Mouse (Mus musculus) liver, postnatal 0 days (tissue): ENCODE results near the gene Igfbp6. TPM values are rescaled to one million over a fixed set of nuclear protein-coding genes. Genes with fewer than 3 reads are reported as not detected.

Source experiments
- ATAC-seq: fragments of 200-750 bp; cut with Nextera tagmentation; 2 replicates; pipeline ENCODE4 v1.8.0; 2017; ENCODE audit warnings: mild to moderate bottlenecking, moderate library complexity
- DNase-seq: peaks from one replicate; pipeline ENCODE4 v3.0.0-alpha.2; 2016
- H3K27ac ChIP-seq: fragments of 300-500 bp; sonication (generic); 2 replicates; pipeline ENCODE4 v1.5.1; 2014; ENCODE audit warnings: antibody characterized with exemption, moderate library complexity, mild to moderate bottlenecking, low read depth
- H3K27me3 ChIP-seq: fragments of 300-500 bp; sonication (generic); 2 replicates; pipeline ENCODE4 v1.6.1; 2014; ENCODE audit warnings: low read length, control low read depth, mixed read lengths; ENCODE audit not compliant: insufficient read depth
- H3K36me3 ChIP-seq: fragments of 300-500 bp; sonication (generic); replicated peaks from 2 replicates; pipeline ENCODE4 v1.6.1; 2014; ENCODE audit warnings: mild to moderate bottlenecking, control low read depth, low read length, moderate library complexity, mixed read lengths; ENCODE audit not compliant: insufficient read depth
- H3K4me1 ChIP-seq: fragments of 300-500 bp; sonication (generic); 2 replicates; pipeline ENCODE4 v1.6.1; 2014; ENCODE audit warnings: antibody characterized with exemption, mild to moderate bottlenecking, control low read depth; ENCODE audit not compliant: insufficient read depth
- H3K4me2 ChIP-seq: fragments of 300-500 bp; sonication (generic); 2 replicates; pipeline ENCODE4 v1.6.1; 2014; ENCODE audit warnings: low read depth, mild to moderate bottlenecking, low read length, moderate library complexity, mixed read lengths
- H3K4me3 ChIP-seq: fragments of 300-500 bp; sonication (generic); 2 replicates; pipeline ENCODE4 v1.5.1; 2014; ENCODE audit warnings: low read depth, low read length
- H3K9ac ChIP-seq: fragments of 300-500 bp; sonication (generic); replicated peaks from 2 replicates; pipeline ENCODE4 v1.6.1; 2014; ENCODE audit warnings: mild to moderate bottlenecking, moderate library complexity
- H3K9me3 ChIP-seq: fragments of 300-500 bp; sonication (generic); 2 replicates; pipeline ENCODE4 v1.6.1; 2016; ENCODE audit warnings: mild to moderate bottlenecking, control low read depth, low read length, mixed read lengths
- CTCF ChIP-seq: sonication (generic); IDR thresholded peaks from 2 replicates; pipeline ENCODE4 v1.5.1; 2016; ENCODE audit warnings: antibody characterized with exemption, low read depth
- EP300 ChIP-seq: IDR thresholded peaks from 2 replicates; pipeline ENCODE4 v1.6.1; 2016; ENCODE audit warnings: antibody characterized with exemption, low read depth, mild to moderate bottlenecking
- WGBS: fragments of 180-500 bp; shearing (Covaris S2); extraction: QIAGEN DNeasy Blood & Tissue Kit; methylation state at CpG from one replicate; pipeline ENCODE4 v1.1.7; 2014; ENCODE audit not compliant: insufficient replicate concordance; 5-methylcytosine and 5-hydroxymethylcytosine counted together
- polyA plus RNA-seq: library from polyadenylated mRNA; unstranded; fragments of >200 nt; fragmentation: Nextera tagmentation; extraction: Ambion mirVana; gene quantifications from 2 replicates; pipeline ENCODE4 v1.2.1, GENCODE M21; 2015

Igfbp6 gene
- polyA plus RNA-seq, 1 experiment from 2014 or later, result 5.9 TPM

DNA sequence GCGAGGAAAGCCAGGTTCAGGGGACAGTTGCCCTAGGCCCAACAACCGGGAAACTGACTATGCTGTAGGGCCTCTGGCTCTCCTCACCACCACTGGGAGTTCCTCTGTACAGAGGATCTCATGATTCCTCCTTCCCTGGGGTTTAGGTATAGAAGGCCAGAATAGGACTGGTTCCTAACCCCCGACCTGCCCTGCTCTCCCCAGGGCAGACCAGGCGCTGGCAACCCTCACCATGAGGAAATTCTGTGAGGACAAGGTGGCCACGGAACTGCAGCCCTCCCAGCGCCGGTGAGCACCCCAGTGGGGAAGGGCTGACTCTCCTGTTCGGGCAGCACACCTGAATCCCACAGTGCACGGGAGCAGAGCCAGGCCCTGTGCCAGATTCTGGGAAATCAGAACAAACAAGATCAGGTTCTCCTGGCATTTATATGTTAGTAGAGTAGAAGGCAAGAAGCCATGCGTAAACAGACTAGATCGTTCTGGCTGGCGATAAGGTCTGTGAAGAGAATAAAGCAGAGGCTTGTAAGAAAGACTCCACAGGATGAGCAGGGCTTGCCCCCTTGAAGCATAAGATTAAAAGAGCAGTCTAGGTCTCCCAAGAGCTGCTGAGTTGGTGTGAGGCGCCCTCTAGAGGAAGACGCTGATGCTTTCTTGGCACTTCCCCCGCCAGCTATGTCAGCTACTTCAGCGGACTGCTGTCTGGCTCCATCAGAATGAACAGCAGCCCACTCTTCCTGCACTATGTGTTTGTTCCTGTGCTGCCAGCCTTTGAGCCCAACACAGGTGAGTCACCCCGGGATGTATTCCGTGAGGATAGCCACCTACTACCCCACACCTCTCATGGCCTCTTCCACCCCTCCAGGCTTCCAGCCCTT is 35.3 kb upstream of the Igfbp6 start:
- ATAC-seq (no peak), DNase-seq (peak; percentile 76)
- H3K9me3 ChIP-seq, result no peaks in the 10 kb centered on the region
- H3K27me3 ChIP-seq, result 0 out of 2 replicates have a peak, but pooled peaks cover 8% of the 10 kb centered on the region
- peaks cover 24% of the 10 kb centered on the region for H3K36me3 ChIP-seq
- H3K4me1 ChIP-seq, result peaks cover 31% of the 10 kb centered on the region
- WGBS, result 49% methylated on average over 18 of the region's 18 CpGs
- no peak overlapping the region for H3K4me3 ChIP-seq
- H3K27ac ChIP-seq, result no peak overlapping the region; the same call in 1 of the 2 replicates
- no peak overlapping the region for H3K4me2 ChIP-seq
- H3K9ac ChIP-seq, result no peak overlapping the region
- TF ChIP-seq CTCF (peak; percentile 80), EP300 (no peak)

DNA sequence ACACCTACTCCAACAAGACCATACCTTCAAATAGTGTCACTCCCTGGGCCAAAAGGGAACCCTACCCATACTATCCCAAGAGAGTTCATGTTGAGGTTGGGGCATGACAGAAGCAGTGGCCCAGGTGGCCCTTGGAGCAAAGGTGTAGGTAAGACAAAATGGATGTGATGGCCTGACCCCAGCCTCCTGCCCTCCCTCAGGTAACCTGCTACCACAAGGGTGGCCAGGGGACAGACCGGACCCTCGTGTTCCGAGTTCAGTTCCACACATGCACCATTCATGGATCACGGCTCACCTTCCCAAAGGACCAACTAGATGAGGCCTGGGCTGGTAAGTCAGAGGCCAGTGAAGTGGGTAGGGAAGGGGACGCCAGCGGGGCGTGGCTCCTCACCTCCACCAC is 33.9 kb upstream of the Igfbp6 start:
- H3K27ac ChIP-seq, result no peak overlapping the region

DNA sequence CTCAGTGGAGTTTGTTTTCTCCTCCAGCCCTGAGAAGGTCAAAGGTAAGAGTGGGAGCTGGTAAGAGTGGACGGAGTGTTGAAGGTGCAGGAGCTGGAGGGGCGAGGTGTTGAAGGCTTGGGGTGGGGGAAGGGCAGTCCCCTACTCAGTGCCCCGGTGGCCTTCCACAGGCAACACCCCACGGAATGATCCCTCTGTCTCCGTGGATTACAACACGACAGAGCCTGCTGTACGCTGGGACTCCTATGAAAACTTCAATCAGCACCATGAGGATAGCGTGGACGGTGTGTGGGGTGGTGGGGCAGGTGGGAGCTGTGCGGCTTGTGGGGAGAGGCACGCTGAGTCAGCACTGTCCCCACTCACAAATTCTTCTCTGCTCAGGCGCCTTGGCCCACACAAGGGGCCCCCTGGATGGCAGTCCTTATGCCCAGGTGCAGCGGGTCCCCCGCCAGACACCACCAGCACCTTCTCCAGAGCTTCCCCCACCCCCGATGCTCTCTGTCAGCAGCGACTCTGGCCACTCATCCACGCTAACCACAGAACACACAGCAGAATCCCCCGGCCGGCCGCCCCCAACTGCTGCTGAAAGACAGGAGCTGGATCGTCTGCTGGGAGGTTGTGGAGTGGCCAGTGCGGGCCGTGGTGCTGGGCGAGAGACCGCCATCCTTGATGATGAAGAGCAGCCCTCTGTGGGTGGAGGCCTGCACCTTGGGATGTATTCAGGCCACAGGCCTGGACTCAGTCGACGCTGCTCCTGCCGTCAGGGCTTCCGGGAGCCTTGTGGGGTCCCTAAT is 33.3 kb upstream of the Igfbp6 start:
- ATAC-seq, result no peak
- 66% methylated on average over 29 of the region's 29 CpGs for WGBS
- H3K4me3 ChIP-seq, result no peak overlapping the region
- peaks cover 16% of the 10 kb centered on the region for H3K4me1 ChIP-seq
- H3K27ac ChIP-seq, result no peak overlapping the region
- H3K4me2 ChIP-seq, result no peak overlapping the region
- no peak overlapping the region for H3K9ac ChIP-seq
- DNase-seq, result no peak
- TF ChIP-seq CTCF (no peak), EP300 (no peak)
- no peaks in the 10 kb centered on the region for H3K9me3 ChIP-seq
- 0 out of 2 replicates have a peak, but pooled peaks cover 6% of the 10 kb centered on the region for H3K27me3 ChIP-seq
- H3K36me3 ChIP-seq, result peaks cover 36% of the 10 kb centered on the region

More for the DNA sequence above, 33.9 kb upstream of the Igfbp6 start:
- Histone ChIP-seq H3K4me1 (peaks cover 22% of the 10 kb centered on the region), H3K9me3 (no peaks in the 10 kb centered on the region), H3K9ac (no peak overlapping the region), H3K4me3 (no peak overlapping the region), H3K36me3 (peaks cover 33% of the 10 kb centered on the region), H3K27me3 (0 out of 2 replicates have a peak, but pooled peaks cover 8% of the 10 kb centered on the region), H3K4me2 (no peak overlapping the region)
- 78% methylated on average over 7 of the region's 7 CpGs for WGBS
- DNase-seq, result no peak
- TF ChIP-seq CTCF (no peak), EP300 (no peak)
- ATAC-seq, result no peak

DNA sequence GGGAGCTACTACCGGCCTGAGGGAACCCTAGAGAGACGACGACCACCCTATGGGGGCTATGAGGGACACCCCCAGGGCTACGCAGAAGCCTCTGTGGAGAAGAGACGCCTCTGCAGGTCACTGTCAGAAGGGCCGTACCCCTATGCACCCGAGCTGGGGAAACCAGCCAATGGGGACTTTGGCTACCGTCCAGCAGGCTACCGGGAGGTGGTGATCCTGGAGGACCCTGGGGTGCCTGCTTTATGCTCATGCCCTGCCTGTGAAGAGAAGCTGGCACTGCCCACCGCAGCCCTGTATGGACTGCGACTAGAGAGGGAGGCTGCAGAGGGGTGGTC is 32.7 kb upstream of the Igfbp6 start:
- H3K9me3 ChIP-seq, result no peaks in the 10 kb centered on the region
- TF ChIP-seq CTCF (no peak), EP300 (no peak)

DNA sequence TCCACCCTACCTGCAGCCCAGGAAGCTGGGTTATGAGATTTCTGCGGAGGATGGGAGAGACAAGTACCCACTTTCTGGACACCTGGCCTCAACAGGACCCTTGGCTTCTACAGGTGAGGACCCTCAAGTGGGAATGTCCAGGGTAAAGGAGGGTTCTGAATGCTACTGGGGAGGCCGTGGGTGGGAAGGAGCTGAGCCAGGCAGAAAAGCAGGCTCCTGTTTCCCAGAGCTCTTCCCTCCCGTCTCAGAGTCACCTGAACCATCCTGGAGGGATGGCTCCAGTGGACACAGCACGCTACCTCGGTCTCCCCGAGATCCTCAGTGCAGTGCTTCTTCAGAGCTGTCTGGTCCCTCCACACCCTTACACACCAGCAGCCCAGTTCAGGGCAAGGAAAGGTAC is 32.0 kb upstream of the Igfbp6 start:
- 86% methylated on average over 6 of the region's 6 CpGs for WGBS
- ATAC-seq, result no peak
- H3K4me2 ChIP-seq, result no peak overlapping the region
- H3K27ac ChIP-seq, result no peak overlapping the region
- H3K4me3 ChIP-seq, result no peak overlapping the region
- no peak for DNase-seq
- H3K36me3 ChIP-seq, result peaks cover 47% of the 10 kb centered on the region
- no peaks in the 10 kb centered on the region for H3K9me3 ChIP-seq
- TF ChIP-seq CTCF, result no peak
- TF ChIP-seq EP300, result no peak
- H3K9ac ChIP-seq, result no peak overlapping the region
- H3K27me3 ChIP-seq, result no peaks in the 10 kb centered on the region
- peaks cover 5% of the 10 kb centered on the region; the same call in 1 of the 2 replicates for H3K4me1 ChIP-seq

More for the DNA sequence above, 32.7 kb upstream of the Igfbp6 start:
- Histone ChIP-seq H3K4me3 (no peak overlapping the region), H3K4me1 (peaks cover 10% of the 10 kb centered on the region), H3K27ac (no peak overlapping the region), H3K4me2 (no peak overlapping the region), H3K27me3 (0 out of 2 replicates have a peak, but pooled peaks cover under 1% of the 10 kb centered on the region), H3K36me3 (peaks cover 40% of the 10 kb centered on the region), H3K9ac (no peak overlapping the region)
- 70% methylated on average over 11 of the region's 11 CpGs for WGBS
- ATAC-seq, result no peak
- no peak for DNase-seq

DNA sequence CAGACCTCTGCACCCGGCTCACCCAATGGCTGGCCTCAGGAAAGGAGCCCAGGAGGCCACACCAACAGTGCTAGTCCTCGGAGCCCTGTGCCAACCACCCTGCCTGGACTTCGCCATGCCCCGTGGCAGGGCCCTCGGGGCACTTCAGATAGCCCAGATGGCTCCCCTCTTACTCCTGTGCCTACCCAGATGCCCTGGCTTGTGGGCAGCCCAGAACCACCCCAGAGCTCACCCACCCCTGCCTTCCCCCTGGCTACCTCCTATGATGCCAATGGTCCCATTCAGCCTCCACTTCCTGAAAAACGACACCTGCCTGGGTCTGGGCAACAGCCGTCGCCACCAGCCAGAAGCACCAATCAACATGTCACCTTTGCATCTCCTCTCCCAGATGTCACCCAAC is 31.3 kb upstream of the Igfbp6 start:
- ATAC-seq, result no peak
- 72% methylated on average over 8 of the region's 8 CpGs for WGBS
- H3K27ac ChIP-seq, result no peak overlapping the region
- H3K9me3 ChIP-seq, result no peaks in the 10 kb centered on the region
- H3K4me3 ChIP-seq, result no peak overlapping the region
- H3K4me1 ChIP-seq, result peaks cover 3% of the 10 kb centered on the region; the same call in 1 of the 2 replicates
- H3K9ac ChIP-seq, result no peak overlapping the region
- peaks cover 51% of the 10 kb centered on the region for H3K36me3 ChIP-seq
- TF ChIP-seq CTCF (no peak), EP300 (no peak)
- H3K4me2 ChIP-seq, result no peak overlapping the region
- no peak for DNase-seq
- no peaks in the 10 kb centered on the region for H3K27me3 ChIP-seq
